Mouse (Mus musculus) heart, embryonic 14.5 days (tissue): ENCODE data around the gene Meiob. TPM values are rescaled to one million over a fixed set of nuclear protein-coding genes. Genes with fewer than 3 reads are reported as not detected.

ENCODE experiments used
- ATAC-seq: fragments of 200-750 bp; cut with Nextera tagmentation; 2 replicates; pipeline ENCODE4 v1.8.0; 2017; ENCODE audit warnings: low read depth, moderate TSS enrichment; ENCODE audit not compliant: insufficient number of reproducible peaks, insufficient read depth, low FRiP score
- H3K27ac ChIP-seq, 2 experiments: fragments of 200-500 bp in 1 of 2; fragments of 300-500 bp in 1 of 2; sonication (generic) in 1 of 2; replicated peaks in 1 of 2; 2 replicates each; pipeline ENCODE4 v1.5.1; 2012 to 2014; ENCODE audit warnings: low read depth in 2 of 2, low read length in 2 of 2, control low read depth in 1 of 2, mild to moderate bottlenecking in 1 of 2, mixed read lengths in 1 of 2; ENCODE audit not compliant: control insufficient read depth in 1 of 2, insufficient read depth in 1 of 2
- H3K27me3 ChIP-seq: fragments of 300-500 bp; sonication (generic); 2 replicates; pipeline ENCODE4 v1.6.1; 2014; ENCODE audit warnings: mild to moderate bottlenecking, low read length, control low read depth; ENCODE audit not compliant: control insufficient read depth, insufficient read depth
- H3K36me3 ChIP-seq: fragments of 300-500 bp; sonication (generic); 2 replicates; pipeline ENCODE4 v1.6.1; 2014; ENCODE audit warnings: mild to moderate bottlenecking, control low read depth, low read length, mixed read lengths; ENCODE audit not compliant: control insufficient read depth, insufficient read depth
- H3K4me1 ChIP-seq, 2 experiments: fragments of 200-500 bp in 1 of 2; fragments of 300-500 bp in 1 of 2; sonication (generic) in 1 of 2; 2 replicates each; pipeline ENCODE4 v1.6.1; 2012 to 2014; ENCODE audit warnings: low read length in 2 of 2, control low read depth in 1 of 2, mixed read lengths in 1 of 2; ENCODE audit not compliant: control insufficient read depth in 2 of 2, insufficient read depth in 2 of 2
- H3K4me2 ChIP-seq: fragments of 300-500 bp; sonication (generic); 2 replicates; pipeline ENCODE4 v1.6.1; 2014; ENCODE audit warnings: mild to moderate bottlenecking, low read length
- H3K4me3 ChIP-seq, 2 experiments: fragments of 200-500 bp in 1 of 2; fragments of 300-500 bp in 1 of 2; sonication (generic) in 1 of 2; 2 replicates each; pipeline ENCODE4 v1.5.1; 2012 to 2014; ENCODE audit warnings: low read length in 2 of 2, mild to moderate bottlenecking in 2 of 2, control low read depth in 1 of 2, low read depth in 1 of 2, moderate library complexity in 1 of 2; ENCODE audit not compliant: control insufficient read depth in 1 of 2, insufficient read depth in 1 of 2
- H3K9ac ChIP-seq: fragments of 300-500 bp; sonication (generic); 2 replicates; pipeline ENCODE4 v1.6.1; 2014; ENCODE audit warnings: mild to moderate bottlenecking, low read length
- H3K9me3 ChIP-seq: fragments of 300-500 bp; sonication (generic); 2 replicates; pipeline ENCODE4 v1.6.1; 2016; ENCODE audit warnings: low read length, control low read depth; ENCODE audit not compliant: control insufficient read depth
- WGBS: fragments of 180-500 bp; shearing (Covaris S2); extraction: QIAGEN DNeasy Blood & Tissue Kit; methylation state at CpG from one replicate; pipeline ENCODE4 v1.1.7; 2014; 5-methylcytosine and 5-hydroxymethylcytosine counted together
- polyA plus RNA-seq: library from polyadenylated mRNA; unstranded; fragments of >200 nt; fragmentation: Nextera tagmentation; extraction: Ambion mirVana; gene quantifications from 2 replicates; pipeline ENCODE4 v1.2.1, GENCODE M21; 2014

Gene Meiob
- polyA plus RNA-seq = not detected in 2 replicates

DNA sequence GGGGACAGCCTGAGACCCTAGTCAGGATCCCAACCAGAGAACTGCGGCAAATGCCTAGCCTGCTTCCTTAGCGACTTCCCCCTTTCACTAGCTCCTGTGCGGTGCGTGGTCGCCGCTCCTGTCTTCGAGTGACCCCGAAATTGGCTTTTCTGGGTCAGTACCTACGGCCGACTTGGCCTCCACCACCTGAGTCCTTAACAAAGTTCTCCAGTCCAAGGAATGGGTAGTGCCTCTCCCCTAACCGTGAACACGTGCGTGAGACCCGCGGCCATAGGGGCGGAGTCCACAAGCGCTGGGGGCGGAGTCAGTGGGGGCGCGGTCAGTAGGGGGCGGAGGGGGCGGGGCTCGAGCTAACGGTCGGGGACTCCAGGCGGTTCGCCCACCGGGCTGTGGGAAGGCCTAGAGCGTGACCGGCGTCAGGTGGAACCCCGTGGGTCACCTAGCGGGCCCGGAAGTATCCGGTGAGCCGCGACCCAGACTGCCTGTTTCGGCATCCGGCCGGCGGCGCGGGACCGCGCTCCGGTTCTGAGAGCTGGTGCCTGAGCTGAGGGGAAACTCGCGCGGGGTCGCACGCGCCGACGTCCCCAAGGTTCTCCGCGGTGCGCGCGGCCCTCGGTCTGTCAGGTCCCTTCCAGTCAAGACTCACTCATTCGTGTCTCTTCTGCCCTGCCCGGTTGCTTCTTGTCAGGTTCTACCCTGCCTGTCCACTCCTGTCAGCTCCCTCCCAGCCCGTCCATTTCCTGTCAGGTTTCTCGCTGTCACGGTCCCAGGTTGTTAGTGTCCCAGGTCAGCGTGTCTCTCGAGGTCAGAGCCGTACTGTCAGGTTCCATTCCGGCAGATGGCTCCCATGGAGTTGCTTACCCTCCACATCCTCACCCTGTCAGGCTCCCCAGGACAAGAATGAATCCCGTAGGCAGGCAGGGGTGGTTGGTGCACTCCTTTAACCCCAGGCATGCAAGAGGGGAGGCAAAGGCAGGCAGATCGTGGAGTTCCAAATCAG lies at the start of gene Meiob:
Meiob (plus strand) TSS at position 338 of the 1,000 bp plus-strand sequence.
- WGBS = under 1% methylated on average over 68 of the region's 71 CpGs
- Histone ChIP-seq H3K36me3 (no peaks in the 10 kb centered on the region), H3K27ac (no peak within 1 kb of the TSS), H3K4me3 (peak within 1 kb of the TSS; percentile 59 to 74), H3K4me1 (0 out of 4 replicates have a peak, but pooled peaks cover 0 to 3% of the 10 kb centered on the region in 2 experiments), H3K27me3 (peaks cover 26% of the 10 kb centered on the region), H3K9me3 (no peaks in the 10 kb centered on the region), H3K4me2 (peak within 1 kb of the TSS; percentile 97), H3K9ac (peak within 1 kb of the TSS; percentile 75)
- peak; percentile 80 for ATAC-seq

DNA sequence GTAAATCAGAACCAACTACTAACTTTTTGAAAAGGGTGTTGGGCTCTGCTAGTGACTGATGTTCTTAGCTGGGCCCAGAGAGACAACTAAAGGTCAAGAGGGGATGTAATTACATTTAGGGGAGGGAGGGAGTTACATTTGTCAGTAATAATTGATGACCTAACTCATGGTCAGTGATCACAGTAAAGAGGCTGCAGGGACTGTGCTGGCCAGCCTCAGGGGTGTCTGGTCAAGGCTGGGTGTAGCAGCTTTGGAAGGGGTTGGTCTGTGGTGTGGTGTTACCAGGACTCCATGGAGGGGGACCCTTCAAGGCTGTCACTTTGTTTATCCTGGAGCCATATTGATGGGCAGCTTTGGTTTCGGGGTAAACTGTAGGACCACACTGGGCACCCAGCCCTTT lies 46.7 kb upstream of the Meiob start:
- no peak for ATAC-seq
- Histone ChIP-seq H3K9ac (no peak overlapping the region), H3K4me1 (peaks cover 6 to 10% of the 10 kb centered on the region in 2 experiments; a peak in 3 of 4 replicates), H3K9me3 (no peaks in the 10 kb centered on the region), H3K4me2 (no peak overlapping the region), H3K36me3 (no peaks in the 10 kb centered on the region), H3K4me3 (no peak overlapping the region), H3K27ac (no peak overlapping the region), H3K27me3 (peaks cover 42% of the 10 kb centered on the region)
- WGBS = 88% methylated on average over 1 of the region's 1 CpGs

DNA sequence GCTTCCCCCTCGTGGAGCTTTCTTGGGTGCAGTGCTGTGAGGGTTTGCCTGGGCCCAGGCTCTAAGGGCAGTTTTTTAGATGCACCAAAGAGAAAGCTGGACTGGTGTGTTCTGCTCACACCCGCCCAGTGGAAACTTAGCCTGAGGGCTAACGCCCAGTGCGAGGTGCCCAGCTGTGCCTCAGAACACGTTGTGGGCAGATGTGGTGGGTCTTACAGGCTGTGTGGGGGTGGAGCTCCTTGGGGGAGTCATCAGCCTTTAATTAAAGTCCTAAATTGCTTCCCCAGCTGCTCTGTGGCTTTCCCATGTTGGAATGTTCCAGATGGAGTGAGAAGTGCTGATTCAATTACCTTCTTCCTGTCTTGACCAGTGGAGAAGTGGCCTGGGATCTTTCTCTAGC lies 43.0 kb upstream of the Meiob start:
- ATAC-seq = no peak
- H3K9ac ChIP-seq = no peak overlapping the region
- peaks cover 5% of the 10 kb centered on the region; the same call in 1 of the 2 replicates for H3K27me3 ChIP-seq
- H3K27ac ChIP-seq = no peak overlapping the region
- peaks cover 9 to 11% of the 10 kb centered on the region in 2 experiments; a peak in 3 of 4 replicates for H3K4me1 ChIP-seq
- H3K4me2 ChIP-seq = no peak overlapping the region
- no peaks in the 10 kb centered on the region for H3K36me3 ChIP-seq
- WGBS = 57% methylated on average over 5 of the region's 5 CpGs
- H3K9me3 ChIP-seq = no peaks in the 10 kb centered on the region
- no peak overlapping the region for H3K4me3 ChIP-seq

DNA sequence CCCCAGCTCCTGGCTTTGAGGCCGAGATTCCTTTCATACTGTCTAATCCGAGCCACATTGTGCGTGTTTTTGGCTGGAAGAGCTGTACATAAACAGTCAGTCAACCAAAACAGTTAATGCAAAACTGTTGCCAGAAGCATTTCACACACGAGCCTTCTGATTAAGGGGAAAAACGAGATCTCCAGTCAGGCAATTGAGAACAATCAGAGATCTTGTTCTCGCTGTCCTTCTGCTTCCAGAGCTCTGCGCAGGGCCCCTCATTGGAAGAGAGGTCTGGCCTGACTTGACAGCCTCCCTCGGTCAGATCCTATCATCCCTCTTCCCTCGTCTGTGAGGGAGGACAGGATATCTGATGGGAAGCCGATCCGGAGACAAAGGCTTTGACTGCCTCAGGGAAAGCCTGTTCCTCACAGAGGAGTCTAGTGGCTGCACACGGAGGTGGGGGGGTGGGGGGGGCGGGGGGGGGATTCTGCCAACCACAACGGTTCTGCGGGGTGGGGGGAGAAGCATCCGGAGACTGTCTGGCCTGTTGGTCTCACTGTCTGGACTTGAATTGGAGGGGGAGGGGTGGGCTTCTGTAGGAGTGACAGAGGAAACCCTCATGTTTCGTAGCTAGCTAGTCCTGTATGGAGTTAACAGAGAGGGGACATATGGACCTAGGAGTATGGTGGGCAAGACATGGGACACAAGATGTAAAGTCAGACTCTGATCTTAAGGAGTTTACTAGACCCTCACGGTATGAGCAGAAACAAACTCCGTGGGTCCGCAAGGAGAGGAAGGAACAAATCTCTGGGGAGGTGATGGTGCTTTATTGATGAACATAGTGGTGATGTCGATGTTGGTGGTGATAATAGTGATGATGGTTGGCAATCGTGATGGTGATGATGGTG lies 38.8 kb upstream of the Meiob start:
- 35% methylated on average over 22 of the region's 22 CpGs for WGBS
- no peak overlapping the region for H3K4me2 ChIP-seq
- H3K9me3 ChIP-seq = no peaks in the 10 kb centered on the region
- no peak for ATAC-seq
- H3K27ac ChIP-seq = no peak overlapping the region
- no peak overlapping the region for H3K9ac ChIP-seq
- no peaks in the 10 kb centered on the region for H3K27me3 ChIP-seq
- no peak overlapping the region for H3K4me3 ChIP-seq
- H3K36me3 ChIP-seq = no peaks in the 10 kb centered on the region
- peaks cover 13 to 16% of the 10 kb centered on the region in 2 experiments for H3K4me1 ChIP-seq

DNA sequence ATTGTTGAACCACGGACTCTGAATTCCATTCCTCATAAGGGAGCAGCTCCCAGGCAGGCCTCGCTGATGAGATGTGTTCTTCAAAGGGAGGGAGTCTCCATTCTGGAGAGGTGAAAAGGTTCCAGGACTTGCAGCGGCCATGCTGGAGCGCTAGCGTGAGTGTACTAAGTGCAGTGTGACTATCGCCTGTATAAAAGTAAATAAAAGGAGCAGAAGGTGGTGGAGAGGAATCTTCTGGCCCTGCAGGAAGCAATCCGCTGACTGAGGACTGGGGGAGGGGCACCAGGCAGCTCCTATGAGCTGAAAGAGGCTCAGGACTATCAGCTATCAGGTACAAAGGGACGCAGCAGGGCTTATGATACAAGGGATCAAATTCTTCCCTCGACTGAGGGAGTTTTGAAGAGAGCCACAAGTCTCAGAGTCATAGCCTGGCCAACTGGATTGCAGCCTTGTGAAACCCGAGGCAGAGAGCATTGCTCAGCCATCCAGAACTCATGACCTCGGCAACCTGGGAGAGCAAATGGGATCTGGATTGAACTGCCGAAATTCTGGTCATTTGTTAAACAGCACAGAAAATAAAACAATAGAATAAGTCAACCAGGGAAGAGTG lies 37.7 kb upstream of the Meiob start:
- H3K27ac ChIP-seq = no peak overlapping the region
- no peak overlapping the region for H3K4me3 ChIP-seq
- ATAC-seq = no peak
- H3K27me3 ChIP-seq = no peaks in the 10 kb centered on the region
- 23% methylated on average over 12 of the region's 12 CpGs for WGBS
- peaks cover 13 to 16% of the 10 kb centered on the region in 2 experiments for H3K4me1 ChIP-seq
- no peaks in the 10 kb centered on the region for H3K36me3 ChIP-seq
- H3K9me3 ChIP-seq = no peaks in the 10 kb centered on the region
- no peak overlapping the region; the same call in 1 of the 2 replicates for H3K9ac ChIP-seq
- H3K4me2 ChIP-seq = no peak overlapping the region

DNA sequence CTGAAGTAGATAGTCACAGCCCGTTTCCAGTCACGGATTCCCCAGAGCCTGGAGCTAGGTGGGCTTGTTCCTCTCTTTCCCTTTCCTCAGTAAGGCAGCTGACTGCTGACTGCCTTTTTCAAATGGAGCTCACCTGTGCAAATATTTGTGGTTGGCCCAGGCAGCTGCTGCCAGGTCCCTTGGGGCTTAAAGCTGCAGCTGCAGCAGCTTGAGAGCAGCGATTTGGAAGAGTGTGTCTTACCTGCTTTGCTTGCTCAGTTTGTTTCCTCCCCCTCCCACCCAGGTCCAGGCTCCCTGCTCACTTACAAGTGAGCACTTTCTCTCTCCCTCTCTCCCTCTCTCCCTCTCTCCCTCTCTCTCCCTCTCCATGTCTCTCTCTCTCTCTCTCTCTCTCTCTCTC lies 34.9 kb upstream of the Meiob start:
- no peak for ATAC-seq
- Histone ChIP-seq H3K4me2 (no peak overlapping the region), H3K36me3 (no peaks in the 10 kb centered on the region), H3K27ac (no peak overlapping the region), H3K4me1 (peaks cover 11 to 12% of the 10 kb centered on the region in 2 experiments), H3K27me3 (no peaks in the 10 kb centered on the region), H3K9ac (no peak overlapping the region), H3K4me3 (no peak overlapping the region), H3K9me3 (peaks cover 5% of the 10 kb centered on the region; the same call in 1 of the 2 replicates)
- WGBS = 38% methylated on average over 3 of the region's 3 CpGs

DNA sequence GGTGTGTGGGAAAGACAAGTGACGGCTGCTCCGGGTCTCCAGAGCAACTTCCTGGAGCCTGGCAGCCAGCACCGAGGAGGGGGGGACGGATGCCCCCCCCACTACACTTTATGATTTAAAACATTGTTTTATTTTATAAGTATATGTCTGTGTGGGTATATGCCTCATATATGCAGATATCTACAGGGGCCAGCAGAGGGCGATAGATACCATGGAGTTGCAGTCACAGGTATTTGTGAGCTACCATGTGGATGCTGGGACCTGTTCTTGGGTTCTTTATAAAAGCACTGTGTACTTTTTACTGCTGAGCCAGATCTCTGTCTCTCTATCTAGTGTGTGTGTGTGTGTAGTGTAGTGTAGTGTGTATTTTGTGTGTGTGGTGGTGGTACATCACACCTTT lies 30.8 kb upstream of the Meiob start:
- Histone ChIP-seq H3K27ac (no peak overlapping the region), H3K9ac (no peak overlapping the region), H3K4me2 (no peak overlapping the region), H3K36me3 (no peaks in the 10 kb centered on the region), H3K4me3 (no peak overlapping the region), H3K27me3 (no peaks in the 10 kb centered on the region), H3K4me1 (no peaks in the 10 kb centered on the region), H3K9me3 (peaks cover 5% of the 10 kb centered on the region; the same call in 1 of the 2 replicates)
- no peak for ATAC-seq
- 81% methylated on average over 5 of the region's 5 CpGs for WGBS
